Mouse (Mus musculus) embryonic facial prominence, embryonic 14.5 days (tissue): ENCODE measurements at regions not wholly inside any gene's neighbourhood (a gene's known extent, or its start where the extent isn't known, plus 50 kb on each side); places are given as distances from the start of the nearest gene placed in this dataset.

Source experiments
- ATAC-seq: fragments of 200-750 bp; cut with Nextera tagmentation; 2 replicates; pipeline ENCODE4 v1.8.0; 2017; ENCODE audit warnings: low read depth, moderate number of reproducible peaks, moderate TSS enrichment
- DNase-seq: peaks from one replicate; pipeline ENCODE4 v3.0.0-alpha.2; 2015; ENCODE audit warnings: low spot score
- H3K27ac ChIP-seq: fragments of 300-500 bp; sonication (generic); replicated peaks from 2 replicates; pipeline ENCODE4 v1.5.1; 2014; ENCODE audit warnings: low read depth, mild to moderate bottlenecking, low read length, moderate library complexity
- H3K27me3 ChIP-seq: fragments of 300-500 bp; sonication (generic); replicated peaks from 2 replicates; pipeline ENCODE4 v1.6.1; 2014; ENCODE audit warnings: low read length; ENCODE audit not compliant: control insufficient read depth, insufficient read depth
- H3K36me3 ChIP-seq: fragments of 300-500 bp; sonication (generic); 2 replicates; pipeline ENCODE4 v1.6.1; 2014; ENCODE audit warnings: low read length, mixed read lengths; ENCODE audit not compliant: control insufficient read depth, insufficient read depth
- H3K4me1 ChIP-seq: fragments of 300-500 bp; sonication (generic); 2 replicates; pipeline ENCODE4 v1.6.1; 2014; ENCODE audit warnings: antibody characterized with exemption, low read length; ENCODE audit not compliant: control insufficient read depth, insufficient read depth
- H3K4me2 ChIP-seq: fragments of 300-500 bp; sonication (generic); 2 replicates; pipeline ENCODE4 v1.6.1; 2014; ENCODE audit warnings: low read depth, mild to moderate bottlenecking, low read length, moderate library complexity, mixed read lengths
- H3K4me3 ChIP-seq: fragments of 300-500 bp; sonication (generic); 2 replicates; pipeline ENCODE4 v1.5.1; 2014; ENCODE audit warnings: low read depth, mild to moderate bottlenecking, low read length
- H3K9ac ChIP-seq: fragments of 300-500 bp; sonication (generic); 2 replicates; pipeline ENCODE4 v1.6.1; 2014; ENCODE audit warnings: low read depth, mild to moderate bottlenecking, low read length, moderate library complexity, mixed read lengths
- H3K9me3 ChIP-seq: fragments of 300-500 bp; sonication (generic); 2 replicates; pipeline ENCODE4 v1.6.1; 2016; ENCODE audit warnings: low read length; ENCODE audit not compliant: control insufficient read depth
- WGBS: fragments of 180-500 bp; shearing (Covaris S2); extraction: QIAGEN DNeasy Blood & Tissue Kit; methylation state at CpG from one replicate; pipeline ENCODE4 v1.1.7; 2014; 5-methylcytosine and 5-hydroxymethylcytosine counted together

- no peak overlapping the region for H3K27ac ChIP-seq
Observed at GRCm38 (mm10) chr6:84416992-84417636, 176.6 kb downstream of the Cyp26b1 start.

GRCm38 (mm10) chr6:84414400-84414799 lies 179.3 kb downstream of the Cyp26b1 start:
- ATAC-seq (peak; percentile 87), DNase-seq (peak; percentile 90)
- WGBS, result 22% methylated on average over 5 of the region's 5 CpGs
- H3K27me3 ChIP-seq, result no peaks in the 10 kb centered on the region
- no peak overlapping the region for H3K4me2 ChIP-seq
- H3K27ac ChIP-seq, result no peak overlapping the region
- no peak overlapping the region for H3K4me3 ChIP-seq
- H3K9ac ChIP-seq, result no peak overlapping the region
- no peaks in the 10 kb centered on the region for H3K9me3 ChIP-seq
- H3K36me3 ChIP-seq, result no peaks in the 10 kb centered on the region
- peaks cover 13% of the 10 kb centered on the region; the same call in 1 of the 2 replicates for H3K4me1 ChIP-seq

More at GRCm38 (mm10) chr6:84416992-84417636, 176.6 kb downstream of the Cyp26b1 start:
- H3K4me2 ChIP-seq, result no peak overlapping the region
- WGBS, result 40% methylated on average over 11 of the region's 11 CpGs
- peaks cover 13% of the 10 kb centered on the region; the same call in 1 of the 2 replicates for H3K4me1 ChIP-seq
- no peak overlapping the region for H3K4me3 ChIP-seq
- no peak for ATAC-seq
- H3K27me3 ChIP-seq, result no peaks in the 10 kb centered on the region
- DNase-seq, result no peak
- no peaks in the 10 kb centered on the region for H3K36me3 ChIP-seq
- no peak overlapping the region for H3K9ac ChIP-seq
- no peaks in the 10 kb centered on the region for H3K9me3 ChIP-seq

DNA sequence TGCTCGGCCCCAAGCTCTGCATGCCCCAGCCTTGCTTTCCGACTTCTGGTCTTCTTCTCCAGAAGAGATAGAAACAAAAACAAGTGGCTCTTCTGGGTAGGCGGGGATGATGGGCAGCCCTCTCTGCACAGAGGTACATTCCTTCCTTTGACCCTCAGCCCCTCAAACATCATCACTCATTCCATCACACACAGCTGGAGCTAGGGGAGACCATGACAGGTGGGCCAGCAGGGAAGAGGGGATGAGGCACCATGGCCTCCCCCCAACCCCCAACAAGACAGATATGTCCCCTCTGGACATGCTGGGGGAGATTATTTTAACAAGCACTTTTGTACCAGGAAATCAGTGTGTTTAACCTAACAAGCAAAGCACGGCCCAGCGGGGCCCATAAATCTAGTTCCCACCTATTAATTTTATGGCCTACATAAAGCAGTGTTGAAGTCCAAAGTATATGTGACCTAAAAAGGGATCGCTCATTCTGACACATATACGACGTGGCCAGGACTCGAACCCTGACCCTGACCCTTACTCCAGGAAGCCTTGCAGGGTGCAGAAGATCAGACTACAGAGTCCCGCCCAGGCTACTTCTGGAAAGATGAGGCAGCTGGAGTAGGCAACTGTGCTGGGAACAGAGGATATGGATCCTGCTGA lies 183.7 kb downstream of the Cyp26b1 start:
- Histone ChIP-seq H3K27ac (no peak overlapping the region), H3K4me2 (no peak overlapping the region), H3K36me3 (no peaks in the 10 kb centered on the region), H3K9ac (no peak overlapping the region), H3K4me1 (peaks cover 11% of the 10 kb centered on the region; the same call in 1 of the 2 replicates), H3K4me3 (no peak overlapping the region), H3K9me3 (no peaks in the 10 kb centered on the region), H3K27me3 (no peaks in the 10 kb centered on the region)
- no peak for ATAC-seq
- 84% methylated on average over 10 of the region's 10 CpGs for WGBS
- no peak for DNase-seq

DNA sequence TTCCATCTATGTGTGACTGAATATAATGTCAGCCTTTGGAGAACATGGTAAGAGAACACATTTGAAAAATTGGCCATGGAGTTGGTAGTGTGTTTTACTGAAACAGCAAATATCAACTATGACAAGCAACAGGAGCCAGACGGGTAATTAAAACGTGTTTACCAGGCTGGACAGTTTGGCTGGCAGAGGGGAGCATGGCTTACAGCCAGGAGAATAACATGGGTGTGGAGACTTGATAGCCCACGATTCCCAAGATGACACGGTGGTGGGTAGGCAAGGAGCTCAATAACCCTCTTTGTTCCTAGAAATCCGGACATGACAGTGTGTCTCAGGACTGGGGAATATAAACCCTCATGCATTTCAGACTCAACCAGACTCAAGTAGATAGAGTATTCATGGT lies 185.2 kb downstream of the Cyp26b1 start:
- Histone ChIP-seq H3K36me3 (no peaks in the 10 kb centered on the region), H3K9me3 (no peaks in the 10 kb centered on the region), H3K4me2 (no peak overlapping the region), H3K9ac (no peak overlapping the region), H3K4me1 (peaks cover 3% of the 10 kb centered on the region; the same call in 1 of the 2 replicates), H3K27ac (no peak overlapping the region), H3K27me3 (no peaks in the 10 kb centered on the region), H3K4me3 (no peak overlapping the region)
- ATAC-seq, result no peak
- no peak for DNase-seq
- 71% methylated on average over 5 of the region's 5 CpGs for WGBS

- Histone ChIP-seq H3K27me3 (no peaks in the 10 kb centered on the region), H3K4me1 (peaks cover 3% of the 10 kb centered on the region; the same call in 1 of the 2 replicates), H3K4me2 (no peak overlapping the region), H3K9me3 (no peaks in the 10 kb centered on the region), H3K9ac (no peak overlapping the region), H3K36me3 (no peaks in the 10 kb centered on the region), H3K4me3 (no peak overlapping the region), H3K27ac (no peak overlapping the region)
- DNase-seq, result peak; percentile 87
- 12% methylated on average over 6 of the region's 6 CpGs for WGBS
- ATAC-seq, result peak; percentile 57; the same call in 1 of the 2 replicates
Observed at GRCm38 (mm10) chr6:84407773-84408172, 185.9 kb downstream of the Cyp26b1 start.

- H3K36me3 ChIP-seq, result no peaks in the 10 kb centered on the region
- 65% methylated on average over 4 of the region's 4 CpGs for WGBS
- no peak overlapping the region for H3K27ac ChIP-seq
- no peak overlapping the region for H3K4me3 ChIP-seq
- no peak overlapping the region for H3K9ac ChIP-seq
- peaks cover 3% of the 10 kb centered on the region; the same call in 1 of the 2 replicates for H3K4me1 ChIP-seq
- DNase-seq (no peak), ATAC-seq (no peak)
- H3K27me3 ChIP-seq, result no peaks in the 10 kb centered on the region
- H3K4me2 ChIP-seq, result no peak overlapping the region
- H3K9me3 ChIP-seq, result no peaks in the 10 kb centered on the region
Observed at GRCm38 (mm10) chr6:84404695-84405094, 189.0 kb downstream of the Cyp26b1 start.

- no peak for ATAC-seq
- H3K27ac ChIP-seq, result no peak overlapping the region
- H3K36me3 ChIP-seq, result no peaks in the 10 kb centered on the region
- H3K9me3 ChIP-seq, result no peaks in the 10 kb centered on the region
- 79% methylated on average over 2 of the region's 2 CpGs for WGBS
- DNase-seq, result no peak
- 0 out of 2 replicates have a peak, but pooled peaks cover 3% of the 10 kb centered on the region for H3K4me1 ChIP-seq
- no peaks in the 10 kb centered on the region for H3K27me3 ChIP-seq
- H3K9ac ChIP-seq, result no peak overlapping the region
- H3K4me3 ChIP-seq, result no peak overlapping the region
- H3K4me2 ChIP-seq, result no peak overlapping the region
Observed at GRCm38 (mm10) chr6:84402431-84402830, 191.3 kb downstream of the Cyp26b1 start.

GRCm38 (mm10) chr6:84394496-84395090 lies 199.1 kb downstream of the Cyp26b1 start:
- DNase-seq (no peak), ATAC-seq (no peak)
- Histone ChIP-seq H3K27ac (no peak overlapping the region), H3K9ac (no peak overlapping the region), H3K4me3 (no peak overlapping the region), H3K4me1 (peaks cover 3% of the 10 kb centered on the region; the same call in 1 of the 2 replicates), H3K36me3 (no peaks in the 10 kb centered on the region), H3K4me2 (no peak overlapping the region), H3K9me3 (no peaks in the 10 kb centered on the region), H3K27me3 (no peaks in the 10 kb centered on the region)
- 54% methylated on average over 6 of the region's 6 CpGs for WGBS
